Mouse (Mus musculus): ENCODE data around the gene Mex3b.

DNA sequence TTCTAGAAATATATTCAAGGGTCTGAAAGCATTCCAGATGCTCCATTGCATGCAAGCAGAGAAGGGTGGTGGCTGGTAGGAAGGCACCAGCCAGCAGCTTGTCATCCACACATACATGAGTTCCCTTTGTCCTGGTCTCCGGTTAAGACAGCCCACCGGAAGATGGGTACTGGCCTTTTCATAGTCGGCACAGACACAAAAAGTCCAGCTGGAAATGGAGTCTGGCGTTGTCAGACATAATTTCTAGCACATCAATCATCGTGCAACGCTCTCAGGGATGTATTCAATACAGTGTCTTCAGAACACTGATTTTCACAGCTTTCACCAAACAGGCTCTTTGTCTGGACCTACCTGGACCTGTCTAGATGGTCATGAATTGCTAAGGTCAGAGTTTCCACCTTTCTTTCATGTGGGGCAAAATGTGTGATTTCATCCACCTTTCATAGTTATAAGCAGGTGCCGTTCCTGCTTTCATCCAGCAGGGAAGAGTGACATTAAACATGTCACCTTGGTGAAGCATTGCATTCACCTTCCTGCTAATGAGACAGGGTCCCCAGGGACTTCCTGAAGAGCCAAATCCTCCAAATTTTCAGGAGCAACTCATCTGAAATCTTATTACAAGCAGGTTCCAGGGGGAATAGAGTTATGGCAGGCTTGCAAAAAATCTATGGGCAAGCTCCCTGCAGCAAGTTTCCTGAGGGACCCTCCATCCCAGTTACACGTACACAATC lies 2.7 kb upstream of the Mex3b start:
- TF ChIP-seq CTCF (IDR thresholded peaks at IDR 0.05; ENCODE audit: control insufficient read depth, insufficient read depth, insufficient replicate concordance, low read depth, low read length) (no peak), POLR2A (IDR thresholded peaks at IDR 0.05; ENCODE audit: control insufficient read depth, low read depth, low read length) (no peak)

Data from testis, adult 2 months (tissue).